In genomic region chr1:121527061-121527460, GRCm38 (mm10) we compare ENCODE assay signal across 11 mouse cellular contexts. TPM values are rescaled to one million over a fixed set of nuclear protein-coding genes. Genes with fewer than 3 reads are reported as not detected.
DNase-seq lines count a peak whose midpoint lies in the region; ATAC-seq lines count a peak whose summit lies in the region.
"Had no signal": no experiment of that assay in that cellular context is flagged by ENCODE, and none has a peak within 500 bp of the region (broad histone marks: within the 10 kb centered on the region; RNA-seq: fewer than 3 reads in every experiment).

No protein-coding gene starts in this region.

- H3K36me3 ChIP-seq in embryonic facial prominence, embryonic 13.5 days: no peaks in the 10 kb centered on the region
- H3K36me3 ChIP-seq in hindbrain, embryonic 10.5 days: no peaks in the 10 kb centered on the region
- H3K36me3 ChIP-seq in midbrain, embryonic 13.5 days: no peaks in the 10 kb centered on the region
- H3K36me3 ChIP-seq: liver, embryonic 15.5 days had no signal

- peak overlapping the region; percentile 42 for H3K4me3 ChIP-seq in embryonic facial prominence, embryonic 13.5 days
- peak overlapping the region; percentile 52 for H3K4me3 ChIP-seq in hindbrain, embryonic 10.5 days
- H3K4me3 ChIP-seq in midbrain, embryonic 13.5 days (replicated peaks): peak overlapping the region; percentile 35
- H3K4me3 ChIP-seq: liver, embryonic 15.5 days had no signal

- peaks cover 42% of the 10 kb centered on the region for H3K27me3 ChIP-seq in embryonic facial prominence, embryonic 13.5 days
- H3K27me3 ChIP-seq in hindbrain, embryonic 10.5 days (ENCODE audit: insufficient read depth, poor library complexity, severe bottlenecking): peaks cover 45% of the 10 kb centered on the region
- peaks cover 44% of the 10 kb centered on the region for H3K27me3 ChIP-seq in midbrain, embryonic 13.5 days

- peak; percentile 29 to 31 for DNase-seq in left cerebral cortex, adult 18-20 months (ENCODE audit: low spot score in 2 of 2)
- no peak for DNase-seq in left cerebral cortex, postnatal 14 days (ENCODE audit: low spot score in 2 of 2)
- DNase-seq in hindbrain, embryonic 10.5 days (ENCODE audit: low spot score): no peak
- no peak for DNase-seq in adrenal gland, postnatal 36 days
- no peak for DNase-seq in cerebellum, postnatal 10 days
- no peak for DNase-seq in kidney, postnatal 14 days

- ATAC-seq in embryonic facial prominence, embryonic 13.5 days (ENCODE audit: insufficient number of reproducible peaks, insufficient read depth, low FRiP score, low TSS enrichment, low read depth): no peak
- ATAC-seq in midbrain, embryonic 13.5 days: no peak
- ATAC-seq: Patski had no signal

- no peaks in the 10 kb centered on the region for H3K9me3 ChIP-seq in embryonic facial prominence, embryonic 13.5 days
- no peaks in the 10 kb centered on the region for H3K9me3 ChIP-seq in hindbrain, embryonic 10.5 days
- no peaks in the 10 kb centered on the region for H3K9me3 ChIP-seq in midbrain, embryonic 13.5 days
- H3K9me3 ChIP-seq: liver, embryonic 15.5 days had no signal

- peak overlapping the region; percentile 82 for H3K4me2 ChIP-seq in embryonic facial prominence, embryonic 13.5 days
- H3K4me2 ChIP-seq in midbrain, embryonic 13.5 days (replicated peaks): peak overlapping the region; percentile 64
- H3K4me2 ChIP-seq: liver, embryonic 15.5 days had no signal

- H3K27ac ChIP-seq in embryonic facial prominence, embryonic 13.5 days: no peak overlapping the region
- no peak overlapping the region for H3K27ac ChIP-seq in hindbrain, embryonic 10.5 days
- H3K27ac ChIP-seq in midbrain, embryonic 13.5 days: no peak overlapping the region
- H3K27ac ChIP-seq: liver, embryonic 15.5 days had no signal

- intact Hi-C loops in left cerebral cortex, postnatal 14 days (cut with DNase I): no loop called here

- H3K4me1 ChIP-seq in embryonic facial prominence, embryonic 13.5 days: peaks cover 17% of the 10 kb centered on the region
- H3K4me1 ChIP-seq in hindbrain, embryonic 10.5 days (replicated peaks): peaks cover 16% of the 10 kb centered on the region
- peaks cover 15% of the 10 kb centered on the region for H3K4me1 ChIP-seq in midbrain, embryonic 13.5 days (replicated peaks)
- H3K4me1 ChIP-seq: liver, embryonic 15.5 days had no signal

- no peak overlapping the region for H3K9ac ChIP-seq in embryonic facial prominence, embryonic 13.5 days
- H3K9ac ChIP-seq in midbrain, embryonic 13.5 days (replicated peaks): no peak overlapping the region
- H3K9ac ChIP-seq: liver, embryonic 15.5 days had no signal

- 40% methylated on average over 17 of the region's 17 CpGs for WGBS in embryonic facial prominence, embryonic 13.5 days
- 52% methylated on average over 17 of the region's 17 CpGs for WGBS in hindbrain, embryonic 10.5 days
- WGBS in midbrain, embryonic 13.5 days: 52% methylated on average over 17 of the region's 17 CpGs

RNA-seq across cellular contexts. Expression of gene Htr5b, which starts 1.2 kb away (rescaled TPM):
- 1 to 10 TPM; 1.6 to 3.3 TPM for total RNA-seq in left cerebral cortex, adult 18-20 months (2021)
- 1 to 10 TPM; 1.8 to 4.4 TPM for total RNA-seq in left cerebral cortex, postnatal 14 days (2021)
- polyA plus RNA-seq in embryonic facial prominence, embryonic 13.5 days (2015; fragmentation: Nextera tagmentation; extraction: Ambion mirVana): 0.52 and 0.96 TPM in 2 replicates
- 0.08 and 0.14 TPM in 2 replicates for polyA plus RNA-seq in hindbrain, embryonic 10.5 days (2016; fragmentation: Nextera tagmentation; extraction: Ambion mirVana)
- 0.30 and 0.42 TPM in 2 replicates for polyA plus RNA-seq in midbrain, embryonic 13.5 days (2015; fragmentation: Nextera tagmentation; extraction: Ambion mirVana)
- not detected for total RNA-seq in adrenal gland, postnatal 36 days (2021)
- total RNA-seq: gastrocnemius, adult 8-10 months had no signal
- polyA plus RNA-seq: liver, embryonic 15.5 days; Patski had no signal

RNA-seq across cellular contexts. Expression of gene Ddx18, which starts 40.7 kb away (rescaled TPM):
- total RNA-seq in left cerebral cortex, adult 18-20 months (2021): 10 to 100 TPM; 27.2 to 30.1 TPM
- 10 to 100 TPM; 23.4 to 23.5 TPM for total RNA-seq in left cerebral cortex, postnatal 14 days (2021)
- 83.4 and 83.8 TPM in 2 replicates for polyA plus RNA-seq in embryonic facial prominence, embryonic 13.5 days (2015; fragmentation: Nextera tagmentation; extraction: Ambion mirVana)
- polyA plus RNA-seq in hindbrain, embryonic 10.5 days (2016; fragmentation: Nextera tagmentation; extraction: Ambion mirVana): 56.9 and 65.0 TPM in 2 replicates
- 49.1 and 49.5 TPM in 2 replicates for polyA plus RNA-seq in midbrain, embryonic 13.5 days (2015; fragmentation: Nextera tagmentation; extraction: Ambion mirVana)
- 10 to 100 TPM; 43.8 to 50.7 TPM for total RNA-seq in adrenal gland, postnatal 36 days (2021)

Comparison
In these comparisons a context has a peak if more than half of its experiments do, and no peak if none do; other contexts are left out.
1. DNase-seq: peak in left cerebral cortex, adult 18-20 months (2 of 2); none in left cerebral cortex, postnatal 14 days (0 of 2), hindbrain, embryonic 10.5 days (single experiment), adrenal gland, postnatal 36 days (0 of 2), cerebellum, postnatal 10 days (0 of 2) and kidney, postnatal 14 days (single experiment).
2. Peak in every context shown above with its lines, with median percentiles within 50 percentile points of each other: H3K4me3 ChIP-seq.